Mouse (Mus musculus) urinary bladder, postnatal 14 days (tissue): Measurements from ENCODE around the gene Nab1.

Source experiments
- DNase-seq: peaks from one replicate; pipeline ENCODE4 v3.0.0; 2021; ENCODE audit warnings: low spot score

Gene Nab1

GRCm38 (mm10) chr1:52470811-52471489 lies 29.5 kb downstream of the Nab1 start:
- DNase-seq = no peak

DNA sequence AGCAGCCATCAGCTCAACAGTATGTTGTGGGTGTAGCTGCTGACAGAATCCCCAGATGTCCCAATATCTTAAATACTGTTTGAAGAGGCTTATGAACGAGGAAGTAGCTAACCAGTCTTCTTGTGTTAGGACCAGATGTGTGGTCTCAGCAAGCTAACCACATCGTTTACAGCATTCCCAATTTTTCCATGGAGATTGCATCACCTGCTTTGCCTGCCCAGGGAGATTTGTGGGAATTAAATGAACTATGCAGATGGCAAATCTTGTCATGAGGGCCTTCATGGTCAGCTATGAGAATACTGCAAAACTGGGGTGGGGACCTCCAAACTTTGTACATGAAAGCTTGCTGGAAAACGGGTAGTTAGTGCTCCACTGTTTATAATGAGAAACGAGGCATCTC lies 30.2 kb downstream of the Nab1 start:
- no peak for DNase-seq

DNA sequence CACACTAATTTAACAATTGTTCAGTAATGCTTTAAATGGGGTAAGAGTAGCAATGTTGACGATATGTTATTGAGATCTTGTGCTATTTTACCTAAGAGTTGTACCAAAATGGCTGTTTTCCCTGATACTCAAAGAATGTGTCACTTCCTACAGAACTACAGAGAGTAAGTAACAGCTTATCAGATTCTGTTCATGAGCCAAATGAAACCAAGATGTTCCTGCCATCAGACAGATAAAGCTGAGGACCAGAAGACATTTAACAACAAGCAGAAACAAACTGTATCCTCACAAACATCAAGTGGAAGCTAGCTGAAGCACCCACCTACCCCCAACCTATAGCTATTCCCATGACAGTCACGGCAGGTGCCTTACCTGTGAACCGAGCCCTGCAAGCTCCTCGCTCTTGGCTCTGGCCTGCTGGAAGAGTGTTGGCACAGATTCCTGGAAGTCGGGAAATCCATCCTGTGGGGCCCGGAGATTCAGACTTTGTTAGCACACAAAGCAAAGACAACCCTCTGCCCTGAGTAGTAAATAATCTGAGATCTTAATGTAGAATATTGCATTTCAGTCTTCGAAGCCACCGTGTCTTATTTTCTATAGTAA lies 33.9 kb downstream of the Nab1 start:
- DNase-seq = no peak

- DNase-seq = no peak
Observed at GRCm38 (mm10) chr1:52465830-52466229, 34.6 kb downstream of the Nab1 start.

DNA sequence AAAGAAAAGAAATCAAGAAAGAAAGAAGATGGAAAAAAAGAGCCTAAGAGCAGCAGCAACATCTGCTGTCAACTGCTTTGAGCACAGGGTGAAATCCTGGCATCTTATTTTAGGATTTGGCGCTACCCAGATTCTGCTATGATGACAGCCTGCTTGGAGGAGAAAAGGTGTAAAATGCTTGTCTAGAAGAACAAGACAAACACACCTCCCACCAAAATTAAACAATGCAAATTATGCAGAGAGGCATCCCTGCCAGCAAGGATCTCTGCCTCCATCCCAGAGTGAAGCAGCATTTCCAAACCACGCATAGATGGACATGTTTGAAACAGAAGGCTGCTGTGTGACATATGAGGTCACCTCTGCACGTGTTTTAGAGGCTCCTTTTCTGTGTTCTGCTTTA lies 35.2 kb downstream of the Nab1 start:
- DNase-seq = no peak

DNA sequence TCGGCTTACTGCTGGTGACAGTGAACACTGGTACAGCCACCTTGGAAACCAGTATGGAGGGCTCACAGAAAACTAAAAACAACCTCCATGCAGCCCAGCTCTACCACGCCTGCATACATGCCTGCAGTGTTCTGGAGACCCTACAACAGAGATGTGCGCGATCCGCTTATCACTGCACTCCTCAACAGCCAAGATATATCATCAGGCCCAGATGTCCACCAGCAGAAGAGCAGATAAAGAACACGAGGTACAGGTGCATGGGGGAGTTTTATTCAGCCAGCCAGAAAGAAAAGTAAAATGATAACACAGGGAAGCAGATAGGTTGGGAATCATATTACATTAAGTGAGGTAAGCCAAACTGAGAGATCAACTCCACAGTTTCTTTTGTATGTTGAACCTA lies 37.2 kb downstream of the Nab1 start:
- no peak for DNase-seq

DNA sequence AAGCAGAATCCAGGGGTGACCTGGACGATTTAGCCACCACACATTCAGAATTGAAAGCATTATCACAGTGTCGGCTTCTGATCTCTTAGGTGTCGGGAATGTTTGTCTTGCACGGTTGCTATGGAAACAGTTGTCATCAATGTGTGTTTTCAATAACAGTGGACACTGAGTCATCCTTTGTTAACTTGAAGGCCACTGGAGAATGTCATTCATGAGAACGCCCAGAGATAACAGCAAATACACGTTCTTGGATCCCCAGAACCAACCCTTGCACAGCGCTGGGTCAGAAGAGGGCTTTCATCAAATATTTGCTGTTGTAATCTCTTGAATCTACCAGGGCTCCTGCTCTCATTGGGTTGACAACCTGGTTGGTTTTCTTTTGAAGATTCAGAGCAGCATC lies 43.9 kb downstream of the Nab1 start:
- no peak for DNase-seq

GRCm38 (mm10) chr1:52454509-52455001 lies 45.9 kb downstream of the Nab1 start:
- DNase-seq = no peak

- no peak for DNase-seq
Observed at GRCm38 (mm10) chr1:52451360-52451759, 49.1 kb downstream of the Nab1 start.

GRCm38 (mm10) chr1:52435856-52436255 lies 64.6 kb downstream of the Nab1 start:
- no peak for DNase-seq

DNA sequence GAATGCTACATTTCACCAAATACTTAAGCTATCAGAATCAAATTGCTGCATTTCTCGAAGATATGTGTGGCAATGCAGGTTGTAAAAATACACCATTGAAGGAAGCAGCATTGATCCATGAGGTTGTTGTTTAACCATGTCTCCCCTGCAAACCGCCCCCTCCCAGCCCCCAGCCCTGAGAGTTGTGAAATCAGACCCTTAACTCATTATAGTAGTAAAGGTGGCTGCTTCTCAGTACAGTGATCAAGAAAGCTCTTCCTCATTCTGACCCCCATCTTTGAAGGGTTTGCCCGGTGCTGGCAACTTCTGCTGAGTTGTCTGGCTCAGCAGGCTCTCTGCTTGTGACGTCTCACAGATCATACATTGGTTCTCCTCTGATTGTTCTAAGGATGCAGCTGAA lies 66.4 kb downstream of the Nab1 start:
- no peak for DNase-seq

DNA sequence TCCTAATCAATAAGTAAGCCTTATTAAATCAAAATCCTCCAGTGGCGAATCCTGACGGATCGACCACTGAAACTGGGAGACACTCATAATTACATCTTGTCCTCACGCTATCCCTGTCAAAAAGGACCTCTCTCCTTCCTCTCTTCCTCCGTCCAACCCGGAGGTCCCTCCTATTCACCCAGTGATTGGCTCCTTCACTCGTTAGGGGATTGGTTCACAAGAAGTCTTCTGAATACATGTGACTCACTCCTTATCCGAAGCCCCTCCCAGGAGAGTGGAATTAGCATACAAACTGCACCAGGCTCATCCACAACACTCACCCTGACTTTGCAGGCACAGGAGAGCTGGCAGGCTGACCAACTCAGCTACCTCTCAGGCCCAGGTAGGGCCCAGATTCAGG lies 68.7 kb downstream of the Nab1 start:
- DNase-seq = no peak

GRCm38 (mm10) chr1:52430606-52431005 lies 69.9 kb downstream of the Nab1 start:
- DNase-seq = no peak

DNA sequence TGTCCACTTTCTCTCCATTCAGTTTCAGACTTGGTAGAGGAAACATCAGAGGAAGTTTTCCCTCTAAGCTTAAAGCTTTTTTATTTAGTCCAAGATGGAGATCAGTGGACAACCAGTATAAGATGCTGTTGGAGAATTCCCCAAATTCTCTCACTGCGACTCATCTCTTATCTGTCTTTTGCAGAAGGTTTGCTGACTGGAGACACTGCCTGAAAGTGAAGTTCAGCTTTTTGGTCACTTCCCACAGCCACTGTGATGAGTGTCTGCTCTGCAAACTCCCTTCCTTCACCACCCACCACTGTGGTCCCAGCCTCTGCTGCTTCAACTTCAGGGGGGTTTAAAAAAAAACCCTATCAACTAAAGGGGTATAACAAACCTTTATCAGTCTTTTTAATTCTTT lies 70.4 kb downstream of the Nab1 start:
- no peak for DNase-seq

- no peak for DNase-seq
Observed at GRCm38 (mm10) chr1:52427841-52428464, 72.5 kb downstream of the Nab1 start.

DNA sequence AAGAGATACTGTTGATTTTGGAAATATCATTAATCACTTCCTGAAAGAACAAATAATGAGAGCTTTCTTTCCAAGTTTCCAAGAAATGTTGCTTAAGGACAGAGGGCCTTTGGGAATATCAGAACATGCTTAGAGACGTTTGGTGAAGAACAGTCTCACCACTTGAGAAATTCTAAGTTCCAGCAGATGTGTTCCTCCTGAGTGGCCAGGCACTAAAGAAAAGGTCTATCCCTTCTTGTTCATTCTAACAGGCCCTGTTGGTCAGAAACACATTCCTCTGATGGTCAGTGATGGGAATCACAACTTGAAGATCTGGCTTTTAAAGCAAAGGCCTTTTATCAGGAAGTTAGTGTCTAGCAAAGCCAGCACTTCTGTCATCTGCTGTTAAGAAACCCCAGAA lies 76.6 kb downstream of the Nab1 start:
- no peak for DNase-seq

GRCm38 (mm10) chr1:52423057-52423456 lies 77.4 kb downstream of the Nab1 start:
- DNase-seq = no peak

DNA sequence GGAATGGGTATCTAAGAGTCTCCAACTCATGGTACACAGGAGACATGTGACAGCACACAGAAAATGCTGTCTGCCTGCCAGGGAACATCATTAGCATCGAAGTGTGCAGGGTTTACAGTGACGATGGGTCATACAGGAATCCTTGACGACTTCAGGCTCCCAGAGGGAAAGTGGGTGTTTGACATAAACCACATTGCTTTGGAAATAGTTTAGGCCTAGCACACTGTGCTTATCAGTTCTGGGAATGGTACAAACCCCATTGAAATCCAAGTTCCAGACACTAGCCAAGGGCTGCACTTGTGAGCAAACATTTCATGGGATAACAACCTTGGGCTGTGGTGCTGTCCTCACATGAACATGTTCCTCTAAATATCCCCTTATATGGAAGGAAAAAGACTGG lies 78.3 kb downstream of the Nab1 start:
- peak; percentile 4 for DNase-seq

GRCm38 (mm10) chr1:52421623-52422022 lies 78.9 kb downstream of the Nab1 start:
- DNase-seq = no peak

- no peak for DNase-seq
Observed at GRCm38 (mm10) chr1:52419088-52419819, 81.2 kb downstream of the Nab1 start.
